Mouse (Mus musculus) spleen, postnatal 14 days (tissue): ENCODE data around the gene Slc35a3.

ENCODE experiments used
- DNase-seq, 2 experiments: peaks; one replicate each; pipeline ENCODE4 v3.0.0; 2021 to 2022; ENCODE audit warnings: low spot score in 2 of 2

Slc35a3 gene

DNA sequence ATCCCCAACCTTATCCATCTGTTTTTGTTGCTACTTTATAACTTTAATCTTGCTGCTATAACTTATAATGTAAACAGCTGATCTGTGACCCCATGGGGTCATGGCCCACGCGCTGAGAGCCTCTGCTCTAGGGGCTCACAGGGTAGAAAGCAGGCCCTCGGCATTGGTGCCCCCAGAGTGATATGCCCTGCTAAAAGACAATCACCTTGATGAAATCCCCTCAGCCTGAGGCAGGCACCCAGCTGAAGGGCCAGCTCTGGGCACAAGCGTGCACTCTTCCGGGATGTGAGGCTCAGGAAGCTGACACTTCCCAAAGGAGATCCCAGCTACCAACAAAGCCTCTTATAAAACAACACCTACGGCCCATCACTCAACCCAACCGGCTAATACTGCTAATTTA lies 74.1 kb downstream of the Slc35a3 start:
- no peak for DNase-seq

GRCm38 (mm10) chr3:116637693-116638476 lies 74.7 kb downstream of the Slc35a3 start:
- no peak for DNase-seq

DNA sequence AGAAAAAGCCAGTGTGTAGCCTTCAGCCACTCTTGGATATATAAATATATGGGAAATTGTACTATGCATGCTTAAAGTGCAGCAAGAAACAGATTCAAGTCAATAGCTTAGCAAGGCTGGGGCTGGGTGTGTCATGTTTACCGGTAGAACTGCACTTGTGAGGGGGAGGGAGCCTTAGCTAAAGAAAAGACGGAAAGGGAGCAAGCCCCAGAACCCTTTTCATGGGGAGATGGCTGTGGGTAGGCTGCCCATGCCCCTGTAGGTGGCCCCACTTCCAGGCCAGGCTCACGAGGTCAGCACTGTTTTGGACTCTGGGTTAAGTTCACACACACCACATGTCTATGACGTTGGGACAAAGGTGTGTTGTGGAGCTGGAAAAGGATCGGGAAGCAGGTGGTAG lies 76.8 kb downstream of the Slc35a3 start:
- no peak for DNase-seq

DNA sequence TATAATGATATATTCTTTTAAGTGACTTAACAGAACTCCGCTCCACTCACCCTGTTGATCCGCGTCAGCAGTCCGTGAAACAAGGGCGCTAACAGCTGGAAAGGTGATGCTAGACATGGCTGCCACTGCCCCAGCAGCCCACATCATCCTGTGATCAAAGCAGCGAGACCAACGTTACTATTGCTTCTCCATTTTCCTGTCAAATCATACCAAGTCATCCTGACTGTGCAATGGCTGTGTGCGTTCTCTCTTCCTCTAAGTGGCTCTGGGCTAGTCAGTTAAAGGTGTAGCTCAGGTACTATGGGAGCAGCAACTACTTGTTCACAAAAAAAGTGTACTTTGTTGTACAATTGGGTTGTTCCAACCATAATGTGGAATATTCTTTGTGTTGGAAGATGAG lies 77.8 kb downstream of the Slc35a3 start:
- no peak for DNase-seq

DNA sequence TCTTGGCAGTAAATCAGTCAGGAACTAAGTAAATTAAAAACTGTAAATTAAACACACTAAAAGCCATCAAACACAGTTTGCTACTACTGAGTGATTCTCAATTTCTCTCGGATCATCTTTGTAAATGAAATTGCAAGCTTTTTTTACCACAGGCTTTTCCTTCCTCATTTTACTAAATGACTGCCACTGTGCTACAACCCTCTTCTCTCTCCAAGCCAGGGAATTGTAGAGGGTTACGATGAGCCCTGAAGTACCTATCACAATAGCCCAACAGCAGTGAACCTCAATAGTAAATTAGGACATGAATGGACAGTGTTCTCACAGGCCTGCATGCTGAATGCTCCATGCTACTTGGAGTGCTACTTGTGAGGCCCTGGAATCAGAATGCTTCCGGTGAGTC lies 78.5 kb downstream of the Slc35a3 start:
- DNase-seq, result no peak

DNA sequence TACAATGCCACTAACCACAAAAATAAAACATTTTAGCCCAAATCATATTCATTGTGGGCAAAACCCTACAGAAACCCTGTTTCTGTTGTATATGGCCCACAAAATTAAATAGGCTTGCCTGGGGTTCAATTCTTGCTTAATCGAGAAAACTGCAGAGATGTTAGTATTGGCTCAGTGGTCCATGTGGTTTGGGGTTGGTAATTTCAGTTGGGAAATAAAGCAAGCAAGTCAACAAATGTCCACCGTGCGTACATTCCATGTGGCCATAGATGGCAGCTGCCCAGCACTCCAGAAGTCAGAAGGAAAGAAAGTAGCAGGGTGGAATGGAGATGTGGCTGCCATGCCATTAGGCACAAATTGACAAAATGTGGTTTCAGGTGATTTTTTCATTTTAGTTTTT lies 79.7 kb downstream of the Slc35a3 start:
- DNase-seq, result no peak

DNA sequence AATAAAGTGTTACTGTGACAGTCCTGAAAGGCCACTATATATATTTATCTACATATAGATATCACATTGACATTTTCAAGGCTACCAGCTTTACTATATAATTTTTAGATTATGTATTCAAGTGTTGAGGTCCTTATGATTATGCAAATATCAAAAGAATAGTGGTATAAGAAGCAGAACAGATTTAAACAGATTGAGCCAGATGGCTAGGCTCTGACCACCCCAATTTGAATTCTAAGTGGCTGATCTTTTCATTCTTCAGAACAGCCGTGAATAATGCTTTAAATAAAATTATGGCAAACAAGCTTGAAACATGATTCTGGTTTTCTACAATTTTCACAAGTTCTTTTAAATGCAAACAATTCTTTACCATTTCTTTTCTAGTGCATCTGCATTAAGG lies 81.2 kb downstream of the Slc35a3 start:
- no peak for DNase-seq

- no peak for DNase-seq
Observed at GRCm38 (mm10) chr3:116622641-116623040, 90.0 kb downstream of the Slc35a3 start.

DNA sequence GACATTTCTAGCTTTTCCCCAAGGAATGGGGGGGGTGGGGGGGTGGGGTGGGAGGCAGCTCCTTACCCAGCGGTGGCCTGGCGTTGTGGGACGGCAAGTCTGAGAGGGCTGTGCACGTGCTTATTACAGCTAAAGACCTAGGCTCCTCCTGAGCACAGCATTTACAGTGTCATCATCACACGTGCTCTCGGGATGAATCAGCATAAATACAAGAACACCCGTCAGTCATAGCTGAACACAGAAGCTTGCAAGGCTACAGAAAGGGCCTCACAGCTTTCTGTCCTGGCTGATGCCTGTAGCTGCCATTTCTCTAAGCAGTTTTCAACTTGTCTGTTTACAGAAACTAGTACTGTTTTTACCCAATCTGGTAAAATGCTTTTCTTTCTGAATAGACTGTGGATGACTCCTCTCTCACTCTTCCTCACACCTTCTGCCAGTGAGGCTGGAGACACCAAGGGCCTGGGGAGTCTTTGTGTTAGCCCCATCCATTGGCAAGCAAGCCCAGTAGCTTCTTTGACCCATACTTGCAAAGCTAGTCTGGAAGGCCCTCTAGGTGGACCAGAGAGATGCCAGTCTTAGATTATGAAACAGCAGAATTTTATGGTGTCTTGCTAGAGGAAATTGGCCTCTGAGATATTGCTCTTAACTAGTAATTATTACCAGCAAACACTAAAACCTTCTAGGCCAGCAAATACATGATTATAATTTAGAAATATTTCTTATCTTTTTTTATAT lies 91.8 kb downstream of the Slc35a3 start:
- DNase-seq, result no peak
